In the genomic region with DNA sequence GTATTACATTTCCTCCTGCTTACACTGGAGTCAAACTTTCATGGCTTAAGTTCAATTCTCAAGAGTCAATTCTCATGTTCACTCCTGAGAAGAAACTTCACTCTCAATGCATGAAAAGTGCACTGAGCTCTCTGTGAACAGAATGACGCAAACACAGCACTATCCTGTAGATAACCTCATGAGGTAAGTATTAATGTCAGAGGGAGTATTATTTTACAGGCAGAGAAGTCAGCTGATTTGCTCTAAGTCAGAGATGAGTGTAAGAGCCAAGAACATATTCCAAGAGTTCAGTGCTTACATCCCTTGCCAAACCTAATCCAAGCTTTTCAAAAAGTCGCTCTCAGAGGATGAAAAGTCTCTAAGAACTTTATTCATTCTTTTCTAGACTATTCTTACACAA, we compare ENCODE assay signal across 21 mouse cellular contexts.
DNase-seq lines count a peak whose midpoint lies in the region; ATAC-seq and TF ChIP-seq lines count a peak whose summit lies in the region.
"Had no signal": no experiment of that assay in that cellular context is flagged by ENCODE, and none has a peak within 500 bp of the region (broad histone marks: within the 10 kb centered on the region; RNA-seq: fewer than 3 reads in every experiment).

No protein-coding gene starts in this region.

- no peak overlapping the region for H3K27ac ChIP-seq in heart, embryonic 10.5 days
- no peak overlapping the region for H3K27ac ChIP-seq in intestine, embryonic 15.5 days
- H3K27ac ChIP-seq in intestine, postnatal 0 days (ENCODE audit: low read depth, low read length) = no peak overlapping the region
- H3K27ac ChIP-seq in embryonic fibroblast, embryonic 13.5 days (ENCODE audit: insufficient read depth, low read length) = peak overlapping the region; percentile 3; the same call in 1 of the 2 replicates
- no peak overlapping the region; the same call in 1 of the 2 replicates for H3K27ac ChIP-seq in stomach, embryonic 15.5 days
- H3K27ac ChIP-seq in layer of hippocampus, adult 2 months = no peak overlapping the region
- H3K27ac ChIP-seq: embryonic facial prominence, embryonic 13.5 days; hindbrain, embryonic 12.5 days; liver, embryonic 12.5 days had no signal

- TF ChIP-seq CTCF in intestine, postnatal 0 days (IDR thresholded peaks at IDR 0.05; ENCODE audit: low read depth) = no peak
- TF ChIP-seq CTCF in embryonic fibroblast, embryonic 13.5 days (IDR thresholded peaks at IDR 0.05; ENCODE audit: borderline replicate concordance, insufficient read depth, low read length) = no peak
- no peak for TF ChIP-seq CTCF in layer of hippocampus, adult 2 months (conservative IDR thresholded peaks at IDR 0.05)

- TF ChIP-seq POLR2A in embryonic fibroblast, embryonic 13.5 days (IDR thresholded peaks at IDR 0.05; ENCODE audit: low read depth, low read length) = no peak

- 82% methylated on average over 2 of the region's 2 CpGs for WGBS in heart, embryonic 10.5 days
- WGBS in intestine, embryonic 15.5 days = 81% methylated on average over 2 of the region's 2 CpGs
- WGBS in intestine, postnatal 0 days = 69% methylated on average over 2 of the region's 2 CpGs
- 70% methylated on average over 2 of the region's 2 CpGs for WGBS in stomach, embryonic 15.5 days

- DNase-seq in heart, adult 18-20 months = peak; percentile 30 to 32
- no peak for DNase-seq in heart, embryonic 10.5 days (ENCODE audit: low spot score)
- DNase-seq in cerebellum, postnatal 10 days = no peak
- no peak for DNase-seq in layer of hippocampus, adult 2 months (ENCODE audit: low spot score in 2 of 2)
- DNase-seq: adrenal gland, adult 8-10 months; cerebellum, adult 9-11 months; gastrocnemius, postnatal 14 days; kidney, adult 8-10 months; kidney, postnatal 14 days; lung, adult 2 months; lung, postnatal 4 days; right cerebral cortex, postnatal 25 days; thymus, postnatal 36 days had no signal

- no peak overlapping the region for H3K4me2 ChIP-seq in intestine, embryonic 15.5 days (replicated peaks)
- H3K4me2 ChIP-seq in intestine, postnatal 0 days (replicated peaks; ENCODE audit: low read depth) = no peak overlapping the region
- H3K4me2 ChIP-seq in stomach, embryonic 15.5 days = no peak overlapping the region
- H3K4me2 ChIP-seq: embryonic facial prominence, embryonic 13.5 days; hindbrain, embryonic 12.5 days; liver, embryonic 12.5 days had no signal

- H3K9me3 ChIP-seq in heart, embryonic 10.5 days = no peaks in the 10 kb centered on the region
- no peaks in the 10 kb centered on the region for H3K9me3 ChIP-seq in intestine, embryonic 15.5 days
- no peaks in the 10 kb centered on the region for H3K9me3 ChIP-seq in intestine, postnatal 0 days (ENCODE audit: control insufficient read depth)
- H3K9me3 ChIP-seq in stomach, embryonic 15.5 days = no peaks in the 10 kb centered on the region
- H3K9me3 ChIP-seq: hindbrain, embryonic 12.5 days; liver, embryonic 12.5 days had no signal

- no peak overlapping the region for H3K9ac ChIP-seq in intestine, embryonic 15.5 days
- H3K9ac ChIP-seq in intestine, postnatal 0 days (ENCODE audit: low read depth, low read length) = no peak overlapping the region
- no peak overlapping the region for H3K9ac ChIP-seq in stomach, embryonic 15.5 days
- H3K9ac ChIP-seq: embryonic facial prominence, embryonic 13.5 days; hindbrain, embryonic 12.5 days; liver, embryonic 12.5 days had no signal

- 0 out of 2 replicates have a peak, but pooled peaks have one; percentile 14 for ATAC-seq in intestine, embryonic 15.5 days
- ATAC-seq in intestine, postnatal 0 days = no peak
- ATAC-seq in stomach, embryonic 15.5 days (ENCODE audit: insufficient read depth, low FRiP score, low read depth) = 0 out of 2 replicates have a peak, but pooled peaks have one; percentile 42
- ATAC-seq: liver, embryonic 12.5 days; midbrain, embryonic 16.5 days had no signal

- peaks cover 14% of the 10 kb centered on the region; the same call in 1 of the 2 replicates for H3K4me1 ChIP-seq in heart, embryonic 10.5 days
- H3K4me1 ChIP-seq in intestine, embryonic 15.5 days (replicated peaks) = no peaks in the 10 kb centered on the region
- H3K4me1 ChIP-seq in intestine, postnatal 0 days (replicated peaks; ENCODE audit: control insufficient read depth, insufficient read depth, low read length) = no peaks in the 10 kb centered on the region
- H3K4me1 ChIP-seq in embryonic fibroblast, embryonic 13.5 days (ENCODE audit: control insufficient read depth, insufficient read depth, low read length) = 0 out of 2 replicates have a peak, but pooled peaks cover 2% of the 10 kb centered on the region
- H3K4me1 ChIP-seq in stomach, embryonic 15.5 days = 0 out of 2 replicates have a peak, but pooled peaks cover 9% of the 10 kb centered on the region

- peaks cover 6% of the 10 kb centered on the region; the same call in 1 of the 2 replicates for H3K36me3 ChIP-seq in heart, embryonic 10.5 days
- H3K36me3 ChIP-seq in intestine, embryonic 15.5 days = no peaks in the 10 kb centered on the region
- H3K36me3 ChIP-seq in intestine, postnatal 0 days (ENCODE audit: control insufficient read depth, insufficient read depth) = no peaks in the 10 kb centered on the region
- H3K36me3 ChIP-seq in stomach, embryonic 15.5 days = no peaks in the 10 kb centered on the region
- H3K36me3 ChIP-seq: embryonic facial prominence, embryonic 13.5 days; hindbrain, embryonic 12.5 days; liver, embryonic 12.5 days had no signal

- H3K27me3 ChIP-seq in heart, embryonic 10.5 days (ENCODE audit: insufficient read depth, poor library complexity, severe bottlenecking) = no peaks in the 10 kb centered on the region
- H3K27me3 ChIP-seq in intestine, embryonic 15.5 days (replicated peaks) = no peaks in the 10 kb centered on the region
- no peaks in the 10 kb centered on the region for H3K27me3 ChIP-seq in intestine, postnatal 0 days (replicated peaks; ENCODE audit: control insufficient read depth, insufficient read depth, low read length)
- no peaks in the 10 kb centered on the region for H3K27me3 ChIP-seq in stomach, embryonic 15.5 days (replicated peaks)
- H3K27me3 ChIP-seq: embryonic facial prominence, embryonic 13.5 days; hindbrain, embryonic 12.5 days; liver, embryonic 12.5 days had no signal

- H3K4me3 ChIP-seq in heart, embryonic 10.5 days = no peak overlapping the region
- H3K4me3 ChIP-seq in intestine, embryonic 15.5 days (replicated peaks) = no peak overlapping the region
- no peak overlapping the region for H3K4me3 ChIP-seq in intestine, postnatal 0 days (ENCODE audit: low read depth, low read length)
- H3K4me3 ChIP-seq in embryonic fibroblast, embryonic 13.5 days (ENCODE audit: insufficient read depth, low read length) = no peak overlapping the region
- H3K4me3 ChIP-seq in stomach, embryonic 15.5 days (replicated peaks) = no peak overlapping the region
- H3K4me3 ChIP-seq in layer of hippocampus, adult 2 months = no peak overlapping the region
- H3K4me3 ChIP-seq: embryonic facial prominence, embryonic 13.5 days; hindbrain, embryonic 12.5 days; liver, embryonic 12.5 days had no signal

Comparison
In these comparisons a context has a peak if more than half of its experiments do, and no peak if none do; other contexts are left out.
1. DNase-seq: peak in heart, adult 18-20 months (2 of 2); none in heart, embryonic 10.5 days (single experiment), cerebellum, postnatal 10 days (0 of 2) and layer of hippocampus, adult 2 months (0 of 2).